Mouse (Mus musculus) embryonic facial prominence, embryonic 11.5 days (tissue): ENCODE measurements around the gene Spata19. TPM values are rescaled to one million over a fixed set of nuclear protein-coding genes. Genes with fewer than 3 reads are reported as not detected.

ENCODE experiments used
- ATAC-seq: fragments of 200-750 bp; cut with Nextera tagmentation; replicated peaks from 2 replicates; pipeline ENCODE4 v1.8.0; 2017; ENCODE audit warnings: low read depth; ENCODE audit not compliant: insufficient number of reproducible peaks, low FRiP score, low TSS enrichment
- DNase-seq: peaks from one replicate; pipeline ENCODE4 v3.0.0-alpha.2; 2015; ENCODE audit warnings: low spot score
- H3K27ac ChIP-seq: fragments of 300-500 bp; sonication (generic); replicated peaks from 2 replicates; pipeline ENCODE4 v1.5.1; 2014; ENCODE audit warnings: mild to moderate bottlenecking, low read depth, low read length, control low read depth
- H3K27me3 ChIP-seq: fragments of 300-500 bp; sonication (generic); 2 replicates; pipeline ENCODE4 v1.6.1; 2014; ENCODE audit warnings: mild to moderate bottlenecking, low read length, moderate library complexity, mixed read lengths; ENCODE audit not compliant: control insufficient read depth, insufficient read depth
- H3K36me3 ChIP-seq: fragments of 300-500 bp; sonication (generic); replicated peaks from 2 replicates; pipeline ENCODE4 v1.6.1; 2014; ENCODE audit warnings: low read depth, mild to moderate bottlenecking, low read length, moderate library complexity, mixed read lengths; ENCODE audit not compliant: control insufficient read depth, insufficient read depth
- H3K4me1 ChIP-seq: fragments of 300-500 bp; sonication (generic); 2 replicates; pipeline ENCODE4 v1.6.1; 2014; ENCODE audit warnings: low read length, mixed read lengths; ENCODE audit not compliant: control insufficient read depth, insufficient read depth
- H3K4me2 ChIP-seq: fragments of 300-500 bp; sonication (generic); 2 replicates; pipeline ENCODE4 v1.6.1; 2014; ENCODE audit warnings: low read depth, mild to moderate bottlenecking, control low read depth, low read length, moderate library complexity
- H3K4me3 ChIP-seq: fragments of 300-500 bp; sonication (generic); 2 replicates; pipeline ENCODE4 v1.5.1; 2014; ENCODE audit warnings: low read depth, low read length, control low read depth
- H3K9ac ChIP-seq: fragments of 300-500 bp; sonication (generic); replicated peaks from 2 replicates; pipeline ENCODE4 v1.6.1; 2014; ENCODE audit warnings: mild to moderate bottlenecking, control low read depth, low read length
- H3K9me3 ChIP-seq: fragments of 300-500 bp; sonication (generic); replicated peaks from 2 replicates; pipeline ENCODE4 v1.6.1; 2016; ENCODE audit warnings: mild to moderate bottlenecking, low read length, inconsistent platforms, mixed read lengths; ENCODE audit not compliant: control insufficient read depth
- WGBS: fragments of 180-500 bp; shearing (Covaris S2); extraction: QIAGEN DNeasy Blood & Tissue Kit; methylation state at CpG from one replicate; pipeline ENCODE4 v1.1.7; 2014; 5-methylcytosine and 5-hydroxymethylcytosine counted together
- polyA plus RNA-seq: library from polyadenylated mRNA; unstranded; fragments of >200 nt; fragmentation: Nextera tagmentation; extraction: Ambion mirVana; gene quantifications from 2 replicates; pipeline ENCODE4 v1.2.1, GENCODE M21; 2014

The Spata19 gene
- not detected in 2 replicates for polyA plus RNA-seq

DNA sequence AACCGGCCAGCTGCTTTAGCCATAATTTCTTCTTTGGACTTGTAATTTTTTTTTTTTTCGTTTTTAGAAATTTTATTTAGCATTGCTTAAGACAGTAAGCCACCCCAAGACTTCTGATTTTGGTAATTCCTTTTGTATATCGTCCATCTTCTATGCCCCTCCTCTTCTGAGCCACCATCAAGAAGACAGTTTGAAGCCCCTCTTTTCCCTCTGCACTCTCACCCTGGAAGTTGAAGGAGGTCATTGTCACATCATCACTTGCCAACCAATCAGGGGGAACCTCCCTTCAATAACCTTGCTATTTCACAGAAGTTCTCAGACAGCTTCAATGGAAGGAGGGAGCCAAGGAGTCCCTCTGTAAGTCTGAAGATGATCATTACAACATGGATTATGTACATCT lies at the start of gene Spata19:
Spata19 (plus strand) TSS at position 301 of the 400 bp plus-strand sequence.
- no peaks in the 10 kb centered on the region for H3K9me3 ChIP-seq
- DNase-seq: no peak
- H3K27me3 ChIP-seq: no peaks in the 10 kb centered on the region
- H3K4me2 ChIP-seq: no peak within 1 kb of the TSS
- no peaks in the 10 kb centered on the region for H3K36me3 ChIP-seq
- no peak within 1 kb of the TSS for H3K27ac ChIP-seq
- H3K4me1 ChIP-seq: no peaks in the 10 kb centered on the region
- ATAC-seq: no peak
- no peak within 1 kb of the TSS for H3K4me3 ChIP-seq
- 80% methylated on average over 3 of the region's 3 CpGs for WGBS
- no peak within 1 kb of the TSS for H3K9ac ChIP-seq

DNA sequence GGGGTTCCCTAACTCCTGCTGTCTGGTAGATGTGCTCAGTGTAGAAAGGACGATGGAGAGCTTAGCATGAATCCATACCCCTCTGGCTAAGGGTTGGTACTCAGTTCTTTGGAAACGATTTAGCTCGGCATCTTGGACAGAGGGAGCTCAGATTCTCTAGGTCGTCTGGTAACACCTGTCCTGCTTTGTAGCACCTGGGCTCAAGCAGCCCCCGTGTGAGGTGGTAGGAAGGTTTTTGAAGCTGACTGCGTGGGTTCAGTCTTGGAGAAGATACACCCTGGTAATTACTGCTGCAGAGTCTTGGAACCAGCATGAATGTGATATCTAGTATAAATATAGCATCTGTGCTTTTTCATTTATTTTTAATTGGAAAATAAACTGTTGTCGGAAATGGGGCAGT lies 43.5 kb upstream of the Spata19 start:
- Histone ChIP-seq H3K4me1 (no peaks in the 10 kb centered on the region), H3K27ac (no peak overlapping the region), H3K4me3 (no peak overlapping the region), H3K27me3 (no peaks in the 10 kb centered on the region), H3K36me3 (no peaks in the 10 kb centered on the region), H3K4me2 (no peak overlapping the region), H3K9ac (no peak overlapping the region), H3K9me3 (no peaks in the 10 kb centered on the region)
- WGBS: 82% methylated on average over 7 of the region's 7 CpGs
- ATAC-seq (no peak), DNase-seq (no peak)

DNA sequence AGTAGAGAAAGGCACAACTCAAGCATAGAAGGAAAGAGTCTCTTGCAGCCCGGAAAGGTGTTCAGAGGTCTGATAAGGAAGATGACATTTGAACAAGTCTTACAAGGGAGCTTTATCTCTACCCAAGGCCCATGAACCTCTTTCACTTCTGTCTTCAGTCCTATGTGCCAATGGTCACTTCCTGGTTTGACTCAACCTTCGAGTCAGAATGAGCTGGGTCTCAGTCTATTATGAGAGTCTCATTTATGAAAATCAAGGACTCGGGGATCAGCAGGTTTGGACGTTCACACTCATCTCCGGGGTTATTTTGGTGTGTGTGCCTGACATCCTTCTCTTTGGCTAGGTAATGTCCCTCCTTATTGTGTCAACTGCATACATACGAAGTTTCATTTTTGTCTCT lies 38.7 kb upstream of the Spata19 start:
- no peak for ATAC-seq

DNA sequence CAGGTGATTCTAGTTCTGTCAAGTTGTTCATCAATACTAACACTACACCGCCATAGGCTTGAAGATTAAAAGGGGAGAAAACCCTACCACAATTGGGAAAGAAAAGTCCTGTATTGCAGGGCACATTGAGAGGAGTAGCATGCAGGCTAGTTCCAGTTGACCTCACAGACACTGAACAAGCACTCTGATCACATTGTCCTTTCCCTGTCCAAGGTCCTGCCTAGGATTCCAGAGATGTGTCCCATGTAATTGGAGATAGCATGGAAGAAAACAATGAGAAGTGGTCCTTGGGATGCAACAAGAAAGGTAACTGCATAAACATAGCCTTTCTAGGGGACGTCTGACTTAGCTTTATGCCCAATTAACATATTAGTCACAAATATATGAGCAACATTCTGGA lies 29.4 kb upstream of the Spata19 start:
- WGBS: 59% methylated on average over 2 of the region's 2 CpGs

More for the DNA sequence above, 38.7 kb upstream of the Spata19 start:
- no peak for DNase-seq
- H3K9ac ChIP-seq: no peak overlapping the region
- 89% methylated on average over 6 of the region's 6 CpGs for WGBS
- H3K4me3 ChIP-seq: no peak overlapping the region
- no peak overlapping the region for H3K4me2 ChIP-seq
- H3K27ac ChIP-seq: no peak overlapping the region
- no peaks in the 10 kb centered on the region for H3K9me3 ChIP-seq
- no peaks in the 10 kb centered on the region for H3K36me3 ChIP-seq
- no peaks in the 10 kb centered on the region for H3K4me1 ChIP-seq
- H3K27me3 ChIP-seq: no peaks in the 10 kb centered on the region

DNA sequence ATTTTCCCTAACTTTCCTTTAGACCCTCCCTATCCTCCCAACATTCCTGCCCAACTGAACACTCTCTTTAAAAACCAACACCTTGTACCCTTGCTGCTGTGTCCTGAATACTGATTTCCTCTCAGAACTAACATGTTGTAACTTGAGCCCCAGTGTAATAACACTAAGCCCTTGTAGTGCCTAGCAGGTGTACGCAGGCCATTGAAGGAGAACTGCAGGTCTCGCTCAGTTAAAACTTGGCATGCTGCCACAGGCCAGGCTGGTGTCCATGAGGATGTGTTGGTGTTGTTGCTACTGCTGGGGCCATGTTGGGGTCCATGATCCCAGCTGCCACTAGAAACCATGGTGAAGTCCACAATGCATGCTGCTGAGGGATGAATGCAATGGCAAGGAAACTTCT lies 27.5 kb upstream of the Spata19 start:
- Histone ChIP-seq H3K27me3 (no peaks in the 10 kb centered on the region), H3K36me3 (no peaks in the 10 kb centered on the region), H3K4me1 (no peaks in the 10 kb centered on the region), H3K4me3 (no peak overlapping the region), H3K4me2 (no peak overlapping the region), H3K27ac (no peak overlapping the region), H3K9me3 (no peaks in the 10 kb centered on the region), H3K9ac (no peak overlapping the region)
- ATAC-seq (0 out of 2 replicates have a peak, but pooled peaks have one; percentile 44), DNase-seq (peak; percentile 12)
- 70% methylated on average over 2 of the region's 2 CpGs for WGBS

More for the DNA sequence above, 29.4 kb upstream of the Spata19 start:
- no peak overlapping the region for H3K27ac ChIP-seq
- no peaks in the 10 kb centered on the region for H3K36me3 ChIP-seq
- H3K4me3 ChIP-seq: no peak overlapping the region
- H3K4me2 ChIP-seq: no peak overlapping the region
- no peaks in the 10 kb centered on the region for H3K4me1 ChIP-seq
- H3K9ac ChIP-seq: no peak overlapping the region
- ATAC-seq (no peak), DNase-seq (peak; percentile 40)
- H3K9me3 ChIP-seq: no peaks in the 10 kb centered on the region
- H3K27me3 ChIP-seq: no peaks in the 10 kb centered on the region

DNA sequence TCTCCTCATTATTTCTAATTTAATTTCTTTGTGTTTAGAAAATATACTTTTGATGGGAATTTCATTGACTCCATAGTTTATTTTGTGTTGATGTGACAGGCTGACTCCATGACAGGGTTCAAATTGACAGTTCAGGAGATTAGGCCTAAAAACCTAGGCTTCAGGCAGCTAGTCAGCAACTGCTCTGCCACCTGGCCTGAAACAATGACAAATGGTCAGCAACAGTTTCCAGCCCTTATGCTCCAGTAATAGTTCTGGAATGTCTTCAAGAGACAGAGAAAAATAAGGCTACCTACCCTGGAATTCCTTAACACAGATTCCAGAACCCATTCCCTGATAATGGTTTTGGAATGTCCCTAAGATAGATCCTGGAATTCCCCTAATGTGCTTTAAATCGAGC lies 20.9 kb upstream of the Spata19 start:
- H3K36me3 ChIP-seq: no peaks in the 10 kb centered on the region
- ATAC-seq (no peak), DNase-seq (no peak)
- H3K9me3 ChIP-seq: no peaks in the 10 kb centered on the region
- no peaks in the 10 kb centered on the region for H3K27me3 ChIP-seq
- WGBS: 72% methylated on average over 1 of the region's 1 CpGs
- no peaks in the 10 kb centered on the region for H3K4me1 ChIP-seq
- no peak overlapping the region for H3K4me2 ChIP-seq
- no peak overlapping the region for H3K4me3 ChIP-seq
- H3K9ac ChIP-seq: no peak overlapping the region
- no peak overlapping the region for H3K27ac ChIP-seq

DNA sequence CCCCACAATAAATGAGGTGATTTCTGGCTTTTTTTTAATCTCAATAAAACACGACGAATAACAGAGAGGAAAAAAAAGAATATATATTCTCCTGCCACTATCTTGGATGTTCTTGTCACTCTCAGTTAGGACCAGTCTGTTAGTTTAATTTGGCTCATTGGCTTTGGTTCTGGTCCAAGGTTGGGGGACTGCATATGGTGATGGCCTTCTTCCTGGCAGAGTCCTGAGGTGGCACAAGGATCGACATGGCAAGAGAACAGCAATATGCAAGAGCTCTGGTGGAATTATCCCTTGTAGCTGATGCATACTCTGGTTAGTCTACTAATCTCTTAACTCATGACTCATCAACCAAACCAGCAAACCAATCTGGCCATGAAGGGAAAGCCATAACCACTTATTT lies 9.6 kb upstream of the Spata19 start:
- no peaks in the 10 kb centered on the region for H3K4me1 ChIP-seq
- no peak overlapping the region for H3K4me3 ChIP-seq
- DNase-seq (no peak), ATAC-seq (no peak)
- no peaks in the 10 kb centered on the region for H3K27me3 ChIP-seq
- no peak overlapping the region for H3K4me2 ChIP-seq
- no peaks in the 10 kb centered on the region for H3K9me3 ChIP-seq
- no peak overlapping the region for H3K9ac ChIP-seq
- H3K36me3 ChIP-seq: no peaks in the 10 kb centered on the region
- H3K27ac ChIP-seq: no peak overlapping the region
- 96% methylated on average over 3 of the region's 3 CpGs for WGBS

- H3K9ac ChIP-seq: no peak overlapping the region
- H3K4me2 ChIP-seq: no peak overlapping the region
- no peaks in the 10 kb centered on the region for H3K4me1 ChIP-seq
- no peaks in the 10 kb centered on the region for H3K9me3 ChIP-seq
- WGBS: 83% methylated on average over 4 of the region's 4 CpGs
- H3K27ac ChIP-seq: no peak overlapping the region
- ATAC-seq: no peak
- DNase-seq: no peak
- no peaks in the 10 kb centered on the region for H3K27me3 ChIP-seq
- H3K36me3 ChIP-seq: no peaks in the 10 kb centered on the region
- H3K4me3 ChIP-seq: no peak overlapping the region
Measured at GRCm38 (mm10) chr9:27401169-27401568, 4.6 kb downstream of the Spata19 start.
